Mouse (Mus musculus) layer of hippocampus, adult 2 months (tissue): ENCODE measurements at regions not wholly inside any gene's neighbourhood (a gene's known extent, or its start where the extent isn't known, plus 50 kb on each side); places are given as distances from the start of the nearest gene placed in this dataset.
"Not testable (repeated sequence)": the region's sequence is repeated elsewhere in the genome, so short reads cannot be mapped to it uniquely, and the experiment has no call there.

Source experiments
- DNase-seq, 2 experiments: peaks; one replicate each; pipeline ENCODE4 v3.0.0; 2022; ENCODE audit warnings: low spot score in 2 of 2
- H3K27ac ChIP-seq: fragments of 200-600 bp; 2 replicates; pipeline ENCODE4 v1.8.1; 2022
- H3K4me3 ChIP-seq: fragments of 200-600 bp; 2 replicates; pipeline ENCODE4 v1.8.1; 2022; ENCODE audit warnings: mild to moderate bottlenecking
- CTCF ChIP-seq: fragments of 200-600 bp; conservative IDR thresholded peaks from 2 replicates; pipeline ENCODE4 v1.8.1; 2022; ENCODE audit warnings: antibody characterized with exemption, mild to moderate bottlenecking, moderate library complexity

GRCm38 (mm10) chr7:93254287-93254686, 174.6 kb downstream of the Fam181b start:
- H3K27ac ChIP-seq, DNase-seq, H3K4me3 ChIP-seq: not testable (repeated sequence)

- Histone ChIP-seq H3K27ac (no peak overlapping the region), H3K4me3 (no peak overlapping the region)
- no peak for TF ChIP-seq CTCF
- DNase-seq = no peak
Measured at GRCm38 (mm10) chr7:93285748-93286147, 206.1 kb downstream of the Fam181b start.

- Histone ChIP-seq H3K4me3 (no peak overlapping the region), H3K27ac (no peak overlapping the region)
- no peak for TF ChIP-seq CTCF
- DNase-seq = no peak
Measured at GRCm38 (mm10) chr7:93291457-93291856, 211.8 kb downstream of the Fam181b start.

- TF ChIP-seq CTCF = no peak
- no peak for DNase-seq
- Histone ChIP-seq H3K4me3 (no peak overlapping the region), H3K27ac (no peak overlapping the region)
Measured at GRCm38 (mm10) chr7:93291945-93292696, 212.5 kb downstream of the Fam181b start.

- Histone ChIP-seq H3K4me3 (no peak overlapping the region), H3K27ac (no peak overlapping the region)
- no peak for TF ChIP-seq CTCF
- DNase-seq = no peak
Measured at GRCm38 (mm10) chr7:93312731-93313130, 233.1 kb downstream of the Fam181b start.

GRCm38 (mm10) chr7:93331351-93331750, 251.7 kb downstream of the Fam181b start:
- DNase-seq = peak; percentile 26
- H3K27ac ChIP-seq = peak overlapping the region; percentile 36; the same call in 1 of the 2 replicates
- no peak overlapping the region for H3K4me3 ChIP-seq
- no peak for TF ChIP-seq CTCF

GRCm38 (mm10) chr7:93332203-93332602, 252.5 kb downstream of the Fam181b start:
- TF ChIP-seq CTCF = no peak
- DNase-seq = no peak
- Histone ChIP-seq H3K4me3 (no peak overlapping the region), H3K27ac (no peak overlapping the region)

- peak; percentile 78 for TF ChIP-seq CTCF
Measured at GRCm38 (mm10) chr7:93336420-93336819, 256.8 kb downstream of the Fam181b start.

More at GRCm38 (mm10) chr7:93336420-93336819, 256.8 kb downstream of the Fam181b start:
- peak; percentile 43 to 64 for DNase-seq
- Histone ChIP-seq H3K4me3 (no peak overlapping the region), H3K27ac (no peak overlapping the region)
